Mouse (Mus musculus) neural tube, embryonic 12.5 days (tissue): ENCODE measurements around the gene Srgn. TPM values are rescaled to one million over a fixed set of nuclear protein-coding genes. Genes with fewer than 3 reads are reported as not detected.
"Not testable (repeated sequence)": the region's sequence is repeated elsewhere in the genome, so short reads cannot be mapped to it uniquely, and the experiment has no call there.

Source experiments
- ATAC-seq: fragments of 200-750 bp; cut with Nextera tagmentation; 2 replicates; pipeline ENCODE4 v1.8.0; 2017; ENCODE audit warnings: low read depth, mild to moderate bottlenecking, moderate TSS enrichment, moderate library complexity; ENCODE audit not compliant: low FRiP score
- H3K27ac ChIP-seq: fragments of 300-500 bp; sonication (generic); 2 replicates; pipeline ENCODE4 v1.5.1; 2016
- H3K27me3 ChIP-seq: fragments of 300-500 bp; sonication (generic); replicated peaks from 2 replicates; pipeline ENCODE4 v1.6.1; 2016; ENCODE audit warnings: mild to moderate bottlenecking
- H3K36me3 ChIP-seq: fragments of 300-500 bp; sonication (generic); 2 replicates; pipeline ENCODE4 v1.6.1; 2016; ENCODE audit warnings: mild to moderate bottlenecking
- H3K4me1 ChIP-seq: fragments of 300-500 bp; sonication (generic); 2 replicates; pipeline ENCODE4 v1.6.1; 2016
- H3K4me2 ChIP-seq: fragments of 300-500 bp; sonication (generic); replicated peaks from 2 replicates; pipeline ENCODE4 v1.6.1; 2016; ENCODE audit warnings: mild to moderate bottlenecking
- H3K4me3 ChIP-seq: fragments of 300-500 bp; sonication (generic); 2 replicates; pipeline ENCODE4 v1.5.1; 2016
- H3K9ac ChIP-seq: fragments of 300-500 bp; sonication (generic); 2 replicates; pipeline ENCODE4 v1.6.1; 2016; ENCODE audit warnings: mild to moderate bottlenecking
- H3K9me3 ChIP-seq: fragments of 300-500 bp; sonication (generic); 2 replicates; pipeline ENCODE4 v1.6.1; 2016; ENCODE audit warnings: mild to moderate bottlenecking
- WGBS: fragments of 180-500 bp; shearing (Covaris S2); methylation state at CpG from one replicate; pipeline ENCODE4 v1.1.7; 2016; 5-methylcytosine and 5-hydroxymethylcytosine counted together
- polyA plus RNA-seq: library from polyadenylated mRNA; unstranded; fragments of >200 nt; fragmentation: Nextera tagmentation; extraction: Ambion mirVana; gene quantifications from 2 replicates; pipeline ENCODE4 v1.2.1, GENCODE M21; 2016

The Srgn gene
- polyA plus RNA-seq, 1 experiment from 2014 or later: 6.9 TPM

DNA sequence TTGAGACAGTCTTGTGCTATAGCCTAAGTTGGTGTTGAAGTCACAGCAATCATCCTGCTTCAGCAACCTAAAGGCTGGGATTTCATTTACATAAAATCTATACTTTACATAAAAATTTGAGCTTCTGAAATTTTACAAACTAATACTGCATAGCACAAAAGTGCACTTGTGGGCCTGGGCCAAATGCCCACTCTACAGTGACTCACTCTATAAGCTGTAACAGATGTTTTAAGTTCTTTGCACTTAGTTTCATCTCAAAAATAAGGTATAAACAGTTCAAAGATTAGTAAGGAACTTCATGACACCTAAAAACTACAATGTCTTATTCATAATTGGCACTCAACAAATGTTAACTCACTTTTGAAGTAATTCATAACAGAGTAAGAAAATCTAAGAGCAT lies 65.9 kb downstream of the Srgn start:
- no peak overlapping the region for H3K27ac ChIP-seq
- peaks cover 36% of the 10 kb centered on the region for H3K36me3 ChIP-seq
- no peaks in the 10 kb centered on the region for H3K4me1 ChIP-seq
- H3K4me2 ChIP-seq: no peak overlapping the region
- H3K4me3 ChIP-seq: no peak overlapping the region
- H3K27me3 ChIP-seq: no peaks in the 10 kb centered on the region
- no peaks in the 10 kb centered on the region for H3K9me3 ChIP-seq
- no peak for ATAC-seq
- no peak overlapping the region for H3K9ac ChIP-seq

DNA sequence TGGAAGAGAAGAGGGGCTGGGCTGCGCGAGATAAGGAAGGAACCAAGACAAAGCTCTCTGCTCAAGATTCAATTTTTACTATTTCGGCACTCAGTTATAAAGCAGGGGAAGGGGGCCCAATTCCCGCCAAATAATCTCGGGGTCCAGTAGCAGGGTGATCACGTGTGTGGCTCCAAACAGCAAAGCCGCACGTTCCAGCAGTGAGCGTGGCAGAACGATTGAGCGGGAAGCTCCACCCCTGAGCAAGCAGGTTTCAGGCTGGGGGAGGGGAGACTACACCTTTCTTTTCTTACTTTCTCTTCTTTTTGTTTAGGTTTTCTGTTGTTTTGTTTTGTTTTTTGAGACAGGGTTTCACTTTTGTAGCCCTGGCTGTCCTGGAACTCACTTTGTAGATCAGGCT lies 75.2 kb downstream of the Srgn start:
- H3K4me2 ChIP-seq, H3K27me3 ChIP-seq, H3K4me3 ChIP-seq, H3K27ac ChIP-seq, ATAC-seq, H3K9me3 ChIP-seq, H3K9ac ChIP-seq: not testable (repeated sequence)
- Histone ChIP-seq H3K36me3 (peaks cover 17% of the 10 kb centered on the region), H3K4me1 (peaks cover 13% of the 10 kb centered on the region; the same call in 1 of the 2 replicates)
- 70% methylated on average over 11 of the region's 11 CpGs for WGBS

DNA sequence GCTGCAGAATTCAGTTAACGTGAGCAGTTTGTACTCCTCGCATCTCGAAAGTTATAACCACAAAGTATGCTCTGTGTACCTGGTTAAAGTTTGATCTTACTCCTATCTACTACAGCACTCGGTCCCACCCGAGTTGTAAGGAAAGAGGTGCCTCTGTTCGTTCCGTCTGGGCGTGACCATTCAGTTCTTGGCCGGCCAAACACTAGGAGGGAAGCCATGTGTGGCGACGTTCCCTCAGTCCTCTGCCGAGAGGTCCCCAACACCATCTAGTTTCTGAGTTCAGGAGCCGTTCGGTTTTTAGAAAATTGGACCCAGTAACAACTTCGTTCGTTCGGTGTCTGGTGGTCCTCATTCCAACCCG lies 77.0 kb downstream of the Srgn start:
- no peaks in the 10 kb centered on the region for H3K27me3 ChIP-seq
- H3K4me2 ChIP-seq: peak overlapping the region; percentile 73
- H3K9ac ChIP-seq: peak overlapping the region; percentile 92
- H3K9me3 ChIP-seq: no peaks in the 10 kb centered on the region
- H3K36me3 ChIP-seq: peaks cover 24% of the 10 kb centered on the region
- no peak overlapping the region for H3K27ac ChIP-seq
- H3K4me1 ChIP-seq: peaks cover 13% of the 10 kb centered on the region; the same call in 1 of the 2 replicates
- no peak; the same call in 1 of the 2 replicates for ATAC-seq
- peak overlapping the region; percentile 96 for H3K4me3 ChIP-seq
- 40% methylated on average over 18 of the region's 18 CpGs for WGBS

DNA sequence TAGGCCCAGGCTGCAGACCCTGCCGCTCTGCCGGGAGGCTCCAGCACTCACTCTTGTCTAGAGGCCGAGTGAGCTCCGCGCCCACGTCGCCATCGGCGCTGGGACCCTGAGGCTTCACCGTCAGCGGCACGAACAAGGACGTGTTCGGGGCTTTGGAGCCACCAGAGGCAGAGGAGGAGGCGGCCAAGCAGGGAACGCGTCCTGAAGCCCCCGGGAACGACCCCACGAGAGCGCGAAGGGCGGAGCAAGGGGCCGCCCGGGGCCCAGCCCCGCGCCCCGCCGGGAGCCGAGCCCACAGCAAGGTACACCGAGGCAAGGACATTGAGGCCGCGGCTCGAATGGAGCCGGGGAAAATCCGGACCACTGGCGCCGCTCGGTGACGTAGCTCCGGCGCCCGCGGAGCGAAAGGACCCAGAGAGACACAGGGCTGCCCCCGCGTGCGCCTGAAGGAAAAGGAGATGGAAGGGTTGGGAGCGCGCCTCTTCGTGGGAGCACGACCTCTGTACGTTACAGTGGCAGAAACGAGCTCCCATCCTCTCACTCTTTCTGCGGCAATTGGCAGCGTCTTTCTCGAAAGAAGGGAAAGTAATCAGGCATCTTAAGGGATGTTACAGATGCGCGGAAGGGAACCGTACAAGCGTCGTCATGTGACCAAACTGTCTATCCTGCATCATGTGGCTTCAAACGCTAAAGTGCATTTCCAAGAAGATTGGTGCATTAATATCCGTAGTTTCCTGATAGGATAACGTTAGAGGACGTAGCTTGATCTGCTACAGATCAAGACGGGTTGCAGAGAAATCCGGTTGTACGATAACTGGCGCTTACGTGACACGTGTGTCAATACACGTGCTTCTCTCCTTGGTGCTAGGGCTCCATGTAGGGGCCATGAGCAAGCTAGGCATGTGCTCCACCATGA lies 77.6 kb downstream of the Srgn start, which contains the start of the genes 4930507D05Rik and Supv3l1:
4930507D05Rik (plus strand) TSS at position 126 of the 916 bp plus-strand sequence.
Supv3l1 (minus strand) TSS at position 375 of the 916 bp plus-strand sequence.
- H3K9ac ChIP-seq: peak within 1 kb of the TSS; percentile 92
- WGBS: under 1% methylated on average over 73 of the region's 73 CpGs
- peak within 1 kb of the TSS; percentile 73 for H3K4me2 ChIP-seq
- no peaks in the 10 kb centered on the region for H3K9me3 ChIP-seq
- peak within 1 kb of the TSS; percentile 62; the same call in 1 of the 2 replicates for H3K27ac ChIP-seq
- H3K27me3 ChIP-seq: no peaks in the 10 kb centered on the region
- H3K36me3 ChIP-seq: peaks cover 27% of the 10 kb centered on the region
- H3K4me1 ChIP-seq: peaks cover 13% of the 10 kb centered on the region; the same call in 1 of the 2 replicates
- H3K4me3 ChIP-seq: peak within 1 kb of the TSS; percentile 96
- ATAC-seq: peak; percentile 88

Other genes starting within 250 kb of the Srgn start
- 59.9 and 64.7 TPM in 2 replicates for gene Hk1, start 147.5 kb downstream of the Srgn start, polyA plus RNA-seq
- 0.17 and 0.47 TPM in 2 replicates for gene Hkdc1, start 105.0 kb downstream of the Srgn start, polyA plus RNA-seq
- 0.81 and 1.5 TPM in 2 replicates for gene 4930507D05Rik, start 78.0 kb downstream of the Srgn start, polyA plus RNA-seq
- gene Supv3l1, start 77.7 kb downstream of the Srgn start, polyA plus RNA-seq: 25.0 and 27.0 TPM in 2 replicates
- gene Vps26a, start 40.6 kb downstream of the Srgn start, polyA plus RNA-seq: 77.1 and 81.8 TPM in 2 replicates
- 72.8 and 73.8 TPM in 2 replicates for gene Kif1bp, start 51.0 kb upstream of the Srgn start, polyA plus RNA-seq
- 23.6 and 23.8 TPM in 2 replicates for gene Ddx21, start 74.8 kb upstream of the Srgn start, polyA plus RNA-seq
- 109 and 112 TPM in 2 replicates for gene Ddx50, start 123.8 kb upstream of the Srgn start, polyA plus RNA-seq
- gene Stox1, start 198.7 kb upstream of the Srgn start, polyA plus RNA-seq: 1.7 and 1.9 TPM in 2 replicates